Mouse (Mus musculus) ovary, adult 18-20 months (tissue): Measurements from ENCODE around the gene Aph1c.
"Not testable (repeated sequence)": the region's sequence is repeated elsewhere in the genome, so short reads cannot be mapped to it uniquely, and the experiment has no call there.

Experiments used
- DNase-seq: peaks from one replicate; pipeline ENCODE4 v3.0.0; 2022; ENCODE audit warnings: low spot score, mixed read lengths

The Aph1c gene

GRCm38 (mm10) chr9:66832366-66832908 lies 2.1 kb downstream of the Aph1c start:
- DNase-seq, result no peak

- DNase-seq, result no peak
Measured at GRCm38 (mm10) chr9:66825990-66826389, 8.5 kb downstream of the Aph1c start.

- not testable (repeated sequence) for DNase-seq
Measured at GRCm38 (mm10) chr9:66822255-66822654, 12.3 kb downstream of the Aph1c start.

GRCm38 (mm10) chr9:66820996-66821395 lies 13.5 kb downstream of the Aph1c start:
- DNase-seq, result no peak

GRCm38 (mm10) chr9:66813392-66813791 lies 21.1 kb downstream of the Aph1c start:
- no peak for DNase-seq

- DNase-seq, result not testable (repeated sequence)
Measured at GRCm38 (mm10) chr9:66805951-66806350, 28.6 kb downstream of the Aph1c start.

GRCm38 (mm10) chr9:66801947-66802346 lies 32.6 kb downstream of the Aph1c start:
- DNase-seq, result no peak

GRCm38 (mm10) chr9:66796739-66797138 lies 37.8 kb downstream of the Aph1c start, which contains the start of gene Gm10647:
Gm10647 (plus strand) TSS chr9:66797039.
- no peak for DNase-seq

GRCm38 (mm10) chr9:66795464-66796324 lies 38.8 kb downstream of the Aph1c start, which contains the start of gene Aph1b:
Aph1b (minus strand) TSS chr9:66795490.
- DNase-seq, result peak; percentile 97

- no peak for DNase-seq
Measured at GRCm38 (mm10) chr9:66794629-66795463, 39.7 kb downstream of the Aph1c start.

GRCm38 (mm10) chr9:66787821-66788220 lies 46.7 kb downstream of the Aph1c start:
- DNase-seq, result no peak

GRCm38 (mm10) chr9:66784552-66784951 lies 50.0 kb downstream of the Aph1c start:
- DNase-seq, result not testable (repeated sequence)

- DNase-seq, result no peak
Measured at GRCm38 (mm10) chr9:66770701-66771100, 63.8 kb downstream of the Aph1c start.

- no peak for DNase-seq
Measured at GRCm38 (mm10) chr9:66769275-66769674, 65.3 kb downstream of the Aph1c start.

GRCm38 (mm10) chr9:66768721-66769120 lies 65.8 kb downstream of the Aph1c start:
- no peak for DNase-seq
